Mouse (Mus musculus) liver, embryonic 14.5 days (tissue): ENCODE measurements around the gene Hnrnpf. TPM values are rescaled to one million over a fixed set of nuclear protein-coding genes. Genes with fewer than 3 reads are reported as not detected.

ENCODE experiments used
- ATAC-seq: fragments of 200-750 bp; cut with Nextera tagmentation; 2 replicates; pipeline ENCODE4 v1.8.0; 2017; ENCODE audit warnings: moderate number of reproducible peaks, mild to moderate bottlenecking, moderate library complexity; ENCODE audit not compliant: insufficient read depth
- DNase-seq, 3 experiments: peaks; one replicate each; pipeline ENCODE4 v3.0.0-alpha.2; 2012 to 2013; ENCODE audit warnings: low read depth in 3 of 3, low spot score in 3 of 3
- H3K27ac ChIP-seq: fragments of 300-500 bp; sonication (generic); 2 replicates; pipeline ENCODE4 v1.5.1; 2014; ENCODE audit warnings: moderate library complexity, mild to moderate bottlenecking, control low read depth, inconsistent platforms
- H3K27me3 ChIP-seq: fragments of 300-500 bp; sonication (generic); 2 replicates; pipeline ENCODE4 v1.6.1; 2014; ENCODE audit warnings: mild to moderate bottlenecking, low read length, moderate library complexity; ENCODE audit not compliant: control insufficient read depth, insufficient read depth
- H3K36me3 ChIP-seq: fragments of 300-500 bp; sonication (generic); replicated peaks from 2 replicates; pipeline ENCODE4 v1.6.1; 2014; ENCODE audit warnings: low read depth; ENCODE audit not compliant: control insufficient read depth, insufficient read depth
- H3K4me1 ChIP-seq, 2 experiments: fragments of 200-500 bp in 1 of 2; fragments of 300-500 bp in 1 of 2; sonication (generic) in 1 of 2; replicated peaks; 2 replicates each; pipeline ENCODE4 v1.6.1; 2012 to 2014; ENCODE audit warnings: antibody characterized with exemption in 1 of 2, inconsistent platforms in 1 of 2, low read length in 1 of 2; ENCODE audit not compliant: control insufficient read depth in 2 of 2, insufficient read depth in 2 of 2
- H3K4me2 ChIP-seq: fragments of 300-500 bp; sonication (generic); 2 replicates; pipeline ENCODE4 v1.6.1; 2014; ENCODE audit warnings: low read depth, mild to moderate bottlenecking, control low read depth, moderate library complexity
- H3K4me3 ChIP-seq, 2 experiments: fragments of 200-500 bp in 1 of 2; fragments of 300-500 bp in 1 of 2; sonication (generic) in 1 of 2; 2 replicates each; pipeline ENCODE4 v1.5.1; 2012 to 2014; ENCODE audit warnings: low read depth in 2 of 2, low read length in 2 of 2, mild to moderate bottlenecking in 2 of 2, control low read depth in 1 of 2, inconsistent platforms in 1 of 2, moderate library complexity in 1 of 2; ENCODE audit not compliant: insufficient read depth in 1 of 2
- H3K9ac ChIP-seq: fragments of 300-500 bp; sonication (generic); replicated peaks from 2 replicates; pipeline ENCODE4 v1.6.1; 2014; ENCODE audit warnings: mild to moderate bottlenecking, control low read depth, moderate library complexity
- H3K9me3 ChIP-seq: fragments of 300-500 bp; sonication (generic); 2 replicates; pipeline ENCODE4 v1.6.1; 2016; ENCODE audit warnings: low read length, mixed read lengths; ENCODE audit not compliant: control insufficient read depth
- CTCF ChIP-seq: IDR thresholded peaks from 2 replicates; pipeline ENCODE4 v1.5.1; 2016; ENCODE audit warnings: antibody characterized with exemption, low read depth, control low read depth
- EP300 ChIP-seq: IDR thresholded peaks from 2 replicates; pipeline ENCODE4 v1.6.1; 2016; ENCODE audit warnings: antibody characterized with exemption, low read depth
- WGBS: fragments of 180-500 bp; shearing (Covaris S2); extraction: QIAGEN DNeasy Blood & Tissue Kit; methylation state at CpG from one replicate; pipeline ENCODE4 v1.1.7; 2014; ENCODE audit not compliant: insufficient replicate concordance; 5-methylcytosine and 5-hydroxymethylcytosine counted together
- polyA plus RNA-seq, 2 experiments: library from polyadenylated mRNA; depleted of rRNA in 1 of 2; stranded (reverse) in 1 of 2; unstranded in 1 of 2; fragments of >200 nt; fragmentation: Nextera tagmentation in 1 of 2; extraction: Ambion mirVana in 1 of 2; gene quantifications; 2 replicates each; pipeline versions ENCODE4 v1.2.1 to v1.2.3; 2012 to 2014

Hnrnpf gene
- polyA plus RNA-seq, 2 experiments, result 368 to 457 TPM

- peak overlapping the region; percentile 88 for H3K4me2 ChIP-seq
- TF ChIP-seq EP300, result no peak
- no peak for TF ChIP-seq CTCF
- H3K4me1 ChIP-seq, result peaks cover 35 to 40% of the 10 kb centered on the region in 2 experiments
- no peak overlapping the region for H3K9ac ChIP-seq
- H3K4me3 ChIP-seq, result peak overlapping the region; percentile 35 to 73; a peak in 3 of 4 replicates
- DNase-seq (no peak), ATAC-seq (no peak)
- no peaks in the 10 kb centered on the region for H3K27me3 ChIP-seq
- H3K27ac ChIP-seq, result no peak overlapping the region
- no peaks in the 10 kb centered on the region for H3K9me3 ChIP-seq
- WGBS, result 34% methylated on average over 6 of the region's 6 CpGs
- no peaks in the 10 kb centered on the region; the same call in none of the 2 replicates for H3K36me3 ChIP-seq
Observed at GRCm38 (mm10) chr6:117910120-117910661, 10.1 kb downstream of the Hnrnpf start.

- H3K27ac ChIP-seq, result peak overlapping the region; percentile 42
- H3K4me2 ChIP-seq, result peak overlapping the region; percentile 40
- ATAC-seq (no peak), DNase-seq (no peak)
- peaks cover 40% of the 10 kb centered on the region in 2 experiments for H3K4me1 ChIP-seq
- no peaks in the 10 kb centered on the region for H3K9me3 ChIP-seq
- TF ChIP-seq CTCF, result no peak
- no peak overlapping the region for H3K4me3 ChIP-seq
- no peaks in the 10 kb centered on the region for H3K27me3 ChIP-seq
- H3K9ac ChIP-seq, result peak overlapping the region; percentile 35
- peaks cover 17% of the 10 kb centered on the region for H3K36me3 ChIP-seq
Observed at GRCm38 (mm10) chr6:117914541-117914940, 14.4 kb downstream of the Hnrnpf start.

- Histone ChIP-seq H3K4me3 (peak overlapping the region; percentile 84 to 93), H3K27ac (peak overlapping the region; percentile 97), H3K4me2 (peak overlapping the region; percentile 88), H3K9me3 (no peaks in the 10 kb centered on the region), H3K36me3 (peaks cover 34% of the 10 kb centered on the region), H3K4me1 (peaks cover 40 to 41% of the 10 kb centered on the region in 2 experiments), H3K9ac (peak overlapping the region; percentile 97), H3K27me3 (no peaks in the 10 kb centered on the region)
- ATAC-seq, result no peak
- no peak for TF ChIP-seq EP300
- TF ChIP-seq CTCF, result no peak
- no peak for DNase-seq
- WGBS, result under 1% methylated on average over 12 of the region's 12 CpGs
Observed at GRCm38 (mm10) chr6:117916205-117916736, 16.1 kb downstream of the Hnrnpf start.

DNA sequence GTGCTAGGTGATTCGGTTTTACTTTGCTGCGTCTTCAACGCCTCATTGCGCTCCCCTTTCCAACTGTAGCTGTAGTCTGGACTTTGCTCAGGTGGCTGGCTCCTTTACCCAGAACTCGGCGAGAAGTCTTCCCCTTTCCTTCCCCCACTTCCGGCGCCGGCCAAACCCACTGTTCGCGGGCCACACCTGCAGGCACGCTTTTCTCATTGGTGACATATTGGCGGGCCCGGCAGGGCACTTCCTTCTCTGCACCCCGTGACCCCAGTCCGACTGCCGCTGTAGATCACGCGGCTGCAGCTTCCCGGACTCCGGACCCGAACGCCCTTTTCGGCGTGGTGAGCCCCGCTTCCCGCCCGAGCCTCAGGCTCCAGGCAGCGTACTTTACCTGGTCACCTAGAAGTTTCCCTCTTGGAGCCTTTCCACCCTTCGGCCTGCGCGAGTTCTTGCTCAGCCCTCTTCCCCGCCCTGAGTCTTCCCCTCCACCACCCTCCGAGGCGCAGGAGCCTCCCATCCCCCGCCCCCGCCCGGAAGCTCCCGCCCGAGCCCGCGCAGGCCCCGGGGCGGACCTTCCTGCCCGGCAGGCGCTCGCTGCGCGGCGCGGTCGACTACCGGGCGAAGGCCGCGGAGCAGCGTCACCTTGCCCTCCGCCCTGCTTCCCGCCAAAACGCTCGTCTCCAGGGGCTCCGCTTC, 16.8 kb downstream of the Hnrnpf start:
- H3K9me3 ChIP-seq, result no peaks in the 10 kb centered on the region
- H3K4me2 ChIP-seq, result peak overlapping the region; percentile 88
- peaks cover 38 to 43% of the 10 kb centered on the region in 2 experiments for H3K4me1 ChIP-seq
- H3K4me3 ChIP-seq, result peak overlapping the region; percentile 84 to 93
- peak overlapping the region; percentile 97 for H3K27ac ChIP-seq
- under 1% methylated on average over 62 of the region's 62 CpGs for WGBS
- H3K36me3 ChIP-seq, result peaks cover 40% of the 10 kb centered on the region
- DNase-seq (peak; percentile 86 to 89 (median 89)), ATAC-seq (peak; percentile 96)
- H3K27me3 ChIP-seq, result no peaks in the 10 kb centered on the region
- H3K9ac ChIP-seq, result peak overlapping the region; percentile 97
- TF ChIP-seq CTCF (no peak), EP300 (peak; percentile 53; the same call in 1 of the 2 replicates)

GRCm38 (mm10) chr6:117917576-117917975, 17.5 kb downstream of the Hnrnpf start:
- TF ChIP-seq EP300, result no peak; the same call in 1 of the 2 replicates
- no peak for TF ChIP-seq CTCF

More at GRCm38 (mm10) chr6:117917576-117917975, 17.5 kb downstream of the Hnrnpf start:
- Histone ChIP-seq H3K4me3 (peak overlapping the region; percentile 84 to 93), H3K27me3 (no peaks in the 10 kb centered on the region), H3K4me1 (peaks cover 36 to 41% of the 10 kb centered on the region in 2 experiments), H3K9me3 (no peaks in the 10 kb centered on the region), H3K36me3 (peaks cover 46% of the 10 kb centered on the region), H3K27ac (peak overlapping the region; percentile 97), H3K9ac (peak overlapping the region; percentile 97), H3K4me2 (peak overlapping the region; percentile 88)
- under 1% methylated on average over 21 of the region's 21 CpGs for WGBS
- ATAC-seq (peak; percentile 31; the same call in 1 of the 2 replicates), DNase-seq (peak in 2 of 3 experiments; percentile 49 to 70)
